Mouse (Mus musculus): ENCODE data around the gene Hgd. TPM values are rescaled to one million over a fixed set of nuclear protein-coding genes. Genes with fewer than 3 reads are reported as not detected.

The Hgd gene
- polyA plus RNA-seq, 1 experiment from 2014 or later, result 0.17 TPM

DNA sequence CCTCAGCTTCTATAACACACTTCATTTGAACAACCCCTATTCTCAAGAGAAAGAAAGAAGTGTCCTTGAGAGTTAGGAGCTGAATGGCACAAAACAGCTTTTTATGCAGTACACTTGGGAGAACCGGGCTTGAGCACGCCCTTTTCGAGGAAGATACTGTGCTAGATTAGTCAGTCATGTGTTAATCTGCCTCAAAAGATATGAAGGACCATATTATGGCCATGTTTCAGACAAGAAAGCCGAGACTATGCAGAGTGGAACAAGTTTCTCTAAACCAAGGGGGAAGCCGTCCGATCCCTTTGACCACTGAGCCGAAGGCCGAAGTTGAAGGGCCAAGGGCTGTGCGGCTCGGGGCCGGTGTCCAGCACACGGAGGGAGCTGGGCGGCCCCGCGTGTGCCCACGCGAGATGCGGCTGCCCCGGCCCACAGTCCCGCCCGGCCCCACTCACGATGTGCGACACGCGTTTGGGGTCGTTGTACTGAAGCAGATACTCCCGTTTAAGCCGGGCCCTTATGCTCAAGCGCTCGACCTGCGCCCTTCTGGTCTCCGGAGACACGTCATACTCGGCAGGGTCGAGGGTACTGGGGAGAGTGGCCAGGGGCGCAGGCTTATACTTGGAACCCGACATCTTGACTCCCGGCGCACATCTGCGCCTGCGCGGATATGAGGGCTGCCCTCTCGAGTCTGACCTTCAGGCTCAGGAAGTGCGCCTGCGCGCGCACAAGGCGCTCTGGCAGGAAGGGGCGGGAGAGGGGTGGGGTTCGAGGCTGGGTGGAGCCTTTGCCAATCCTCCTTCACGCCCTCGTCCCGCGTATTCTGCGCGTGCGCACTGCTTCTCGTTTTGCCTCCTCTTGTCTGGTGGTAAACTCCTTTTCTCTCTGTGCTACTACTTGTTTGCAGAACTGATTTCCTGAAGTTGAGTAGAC lies 74.0 kb downstream of the Hgd start, which contains the start of gene Ndufb4:
Gene Ndufb4, minus strand, starts transcription at position 723 of the 927 bp plus-strand sequence.
- peaks cover 6% of the 10 kb centered on the region; the same call in 1 of the 2 replicates for H3K4me1 ChIP-seq (ENCODE audit: insufficient read depth)
- TF ChIP-seq CTCF (IDR thresholded peaks at IDR 0.05; ENCODE audit: low read depth), result no peak
- WGBS, result under 1% methylated on average over 51 of the region's 58 CpGs
- peak within 1 kb of the TSS; percentile 76; the same call in 1 of the 2 replicates for H3K27ac ChIP-seq (ENCODE audit: low read depth)
- DNase-seq, result peak; percentile 98
- no peaks in the 10 kb centered on the region for H3K27me3 ChIP-seq (ENCODE audit: insufficient read depth, low read length)
- peak within 1 kb of the TSS; percentile 58 for H3K4me2 ChIP-seq
- no peaks in the 10 kb centered on the region for H3K9me3 ChIP-seq (ENCODE audit: low read depth, low read length)
- no peaks in the 10 kb centered on the region for H3K36me3 ChIP-seq (ENCODE audit: insufficient read depth)
- H3K4me3 ChIP-seq (ENCODE audit: low read depth, low read length), result peak within 1 kb of the TSS; percentile 71
- ATAC-seq (ENCODE audit: insufficient read depth), result peak; percentile 95
- H3K9ac ChIP-seq, result peak within 1 kb of the TSS; percentile 90

DNA sequence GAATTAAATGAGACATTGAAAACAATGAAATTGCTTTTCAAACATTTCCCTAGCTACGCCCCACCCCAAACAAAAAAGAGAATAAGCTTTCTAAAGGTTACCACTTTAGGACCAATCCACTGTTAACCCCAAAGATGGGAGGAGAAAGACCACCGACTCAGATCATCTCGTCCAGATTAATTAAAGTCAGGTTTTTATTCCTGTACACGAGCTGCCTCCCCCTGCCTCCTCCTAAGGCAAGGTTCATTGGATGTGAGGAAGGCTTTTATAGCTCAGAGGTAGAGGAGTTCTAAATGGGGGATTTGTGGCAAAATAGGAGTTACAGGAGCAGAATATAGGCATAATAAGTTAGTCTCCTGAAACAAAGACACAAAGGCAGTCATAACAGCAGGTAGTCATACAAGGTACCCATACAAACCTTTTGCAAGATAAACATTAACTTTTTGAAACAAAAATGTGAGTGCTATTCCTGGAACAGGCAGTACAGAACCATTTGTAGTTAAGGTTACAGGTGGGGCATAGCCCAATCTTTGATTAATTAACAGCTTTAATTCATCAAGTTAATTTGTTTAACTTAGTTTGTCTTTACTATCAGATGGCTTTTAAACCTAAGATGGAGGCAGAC lies 75.0 kb downstream of the Hgd start:
- ATAC-seq (ENCODE audit: insufficient read depth) (no peak; the same call in 1 of the 2 replicates), DNase-seq (no peak)
- Histone ChIP-seq H3K4me2 (peak overlapping the region; percentile 58), H3K4me1 (ENCODE audit: insufficient read depth) (peaks cover 6% of the 10 kb centered on the region; the same call in 1 of the 2 replicates), H3K27me3 (ENCODE audit: insufficient read depth, low read length) (no peaks in the 10 kb centered on the region), H3K9ac (no peak overlapping the region), H3K4me3 (ENCODE audit: low read depth, low read length) (peak overlapping the region; percentile 71), H3K36me3 (ENCODE audit: insufficient read depth) (no peaks in the 10 kb centered on the region), H3K9me3 (ENCODE audit: low read depth, low read length) (no peaks in the 10 kb centered on the region), H3K27ac (ENCODE audit: low read depth) (0 out of 2 replicates have a peak overlapping the region, but pooled peaks have one; percentile 37)
- no peak for TF ChIP-seq CTCF (IDR thresholded peaks at IDR 0.05; ENCODE audit: low read depth)
- 58% methylated on average over 4 of the region's 4 CpGs for WGBS

DNA sequence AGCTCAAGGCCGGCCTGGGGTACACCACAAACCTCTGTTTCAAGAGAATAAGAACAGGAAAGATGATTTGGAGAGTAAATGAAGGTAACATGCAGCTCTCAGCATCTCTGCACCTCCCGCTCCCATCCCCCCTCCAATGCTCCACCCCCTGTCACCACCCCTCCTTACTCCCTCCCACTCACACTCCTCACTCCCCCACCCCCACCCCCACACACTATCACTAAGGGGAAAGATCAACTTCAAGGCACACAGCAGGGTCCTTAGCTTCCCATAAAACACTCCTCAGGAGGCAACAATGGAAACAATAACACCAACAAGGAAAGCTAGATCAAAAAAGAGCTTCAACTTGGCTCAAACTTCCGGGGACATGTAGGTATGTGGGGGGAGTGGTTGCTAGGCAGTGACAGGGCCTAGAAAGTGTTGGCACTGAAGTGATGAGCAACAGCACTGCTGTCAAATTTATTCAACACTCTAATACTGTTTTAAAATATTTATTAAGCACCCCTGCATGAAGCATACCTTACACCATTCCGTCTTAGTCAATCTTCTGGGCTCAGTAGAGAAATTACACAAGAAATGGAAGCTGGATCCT lies 75.9 kb downstream of the Hgd start:
- Histone ChIP-seq H3K4me2 (no peak overlapping the region), H3K4me1 (ENCODE audit: insufficient read depth) (peaks cover 6% of the 10 kb centered on the region; the same call in 1 of the 2 replicates), H3K4me3 (ENCODE audit: low read depth, low read length) (no peak overlapping the region), H3K9me3 (ENCODE audit: low read depth, low read length) (no peaks in the 10 kb centered on the region), H3K36me3 (ENCODE audit: insufficient read depth) (no peaks in the 10 kb centered on the region), H3K27ac (ENCODE audit: low read depth) (no peak overlapping the region), H3K27me3 (ENCODE audit: insufficient read depth, low read length) (no peaks in the 10 kb centered on the region), H3K9ac (no peak overlapping the region)
- DNase-seq (no peak), ATAC-seq (ENCODE audit: insufficient read depth) (no peak)
- no peak for TF ChIP-seq CTCF (IDR thresholded peaks at IDR 0.05; ENCODE audit: low read depth)
- 15% methylated on average over 4 of the region's 4 CpGs for whole genome bisulfite sequencing

DNA sequence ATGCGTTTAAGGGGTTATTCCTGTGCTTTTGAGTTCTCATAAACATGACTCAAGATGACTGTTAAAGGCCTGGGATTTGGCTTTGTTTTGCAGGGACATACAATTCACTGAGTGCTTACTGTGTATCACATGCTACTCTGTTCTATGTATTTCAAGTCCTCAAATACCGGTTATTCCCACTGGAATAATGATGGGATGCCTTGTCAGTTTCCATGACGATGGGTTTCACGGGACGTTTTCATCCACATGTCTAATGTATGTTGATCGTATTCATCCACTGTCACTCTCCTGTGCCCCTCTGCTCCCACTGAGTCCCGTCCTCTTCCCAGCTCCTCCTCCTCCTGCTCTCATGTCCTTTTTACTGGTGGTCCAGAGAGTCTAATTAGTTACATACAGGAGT lies 76.8 kb downstream of the Hgd start:
- Histone ChIP-seq H3K9me3 (ENCODE audit: low read depth, low read length) (no peaks in the 10 kb centered on the region), H3K4me2 (no peak overlapping the region), H3K27me3 (ENCODE audit: insufficient read depth, low read length) (no peaks in the 10 kb centered on the region), H3K36me3 (ENCODE audit: insufficient read depth) (no peaks in the 10 kb centered on the region), H3K4me3 (ENCODE audit: low read depth, low read length) (no peak overlapping the region), H3K27ac (ENCODE audit: low read depth) (no peak overlapping the region), H3K4me1 (ENCODE audit: insufficient read depth) (peaks cover 6% of the 10 kb centered on the region; the same call in 1 of the 2 replicates), H3K9ac (no peak overlapping the region)
- DNase-seq (no peak), ATAC-seq (ENCODE audit: insufficient read depth) (no peak)
- no peak for TF ChIP-seq CTCF (IDR thresholded peaks at IDR 0.05; ENCODE audit: low read depth)
- WGBS, result 77% methylated on average over 7 of the region's 7 CpGs

DNA sequence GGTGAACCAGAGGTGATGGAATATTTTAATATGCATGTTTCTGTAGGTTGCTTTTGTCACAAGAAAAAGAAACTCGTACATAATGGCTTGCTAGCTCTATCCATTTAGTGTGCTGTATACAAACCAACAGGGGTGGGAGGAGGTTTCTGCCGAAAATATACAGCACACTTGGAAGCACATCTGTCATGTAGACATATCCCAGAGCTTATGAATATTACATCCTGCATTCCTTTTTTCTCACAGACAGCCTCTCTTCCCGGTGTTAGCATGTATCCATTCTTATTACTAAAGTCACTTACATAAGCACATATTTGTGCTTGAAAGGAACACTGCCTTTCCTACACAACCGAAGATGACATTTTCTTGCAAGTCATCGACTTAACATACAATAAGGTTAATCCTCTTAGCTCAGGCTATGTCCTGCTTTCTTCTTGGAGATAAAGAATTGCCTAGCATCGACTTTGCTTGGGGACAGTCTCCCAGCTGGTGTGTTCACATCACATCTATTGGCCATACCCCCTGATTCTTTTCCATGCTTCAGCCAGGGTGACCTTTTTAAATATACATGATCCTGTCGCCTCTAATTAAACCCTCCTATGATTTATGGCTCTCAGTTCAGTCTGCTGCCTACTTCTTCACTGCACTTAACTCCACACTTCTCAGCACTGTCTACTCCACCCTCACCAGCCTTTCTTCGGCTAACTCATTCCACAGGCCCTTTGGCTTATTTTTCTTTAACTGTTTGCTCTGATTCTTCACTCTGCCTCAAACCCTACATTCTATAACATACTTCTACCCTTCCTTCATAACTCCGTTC lies 83.9 kb downstream of the Hgd start:
- no peak overlapping the region for H3K4me3 ChIP-seq (ENCODE audit: low read depth, low read length)
- no peak for TF ChIP-seq CTCF (IDR thresholded peaks at IDR 0.05; ENCODE audit: low read depth)
- no peaks in the 10 kb centered on the region for H3K36me3 ChIP-seq (ENCODE audit: insufficient read depth)
- H3K4me2 ChIP-seq, result no peak overlapping the region
- H3K4me1 ChIP-seq (ENCODE audit: insufficient read depth), result no peaks in the 10 kb centered on the region
- no peak overlapping the region for H3K27ac ChIP-seq (ENCODE audit: low read depth)
- H3K27me3 ChIP-seq (ENCODE audit: insufficient read depth, low read length), result no peaks in the 10 kb centered on the region
- H3K9me3 ChIP-seq (ENCODE audit: low read depth, low read length), result no peaks in the 10 kb centered on the region
- no peak for ATAC-seq (ENCODE audit: insufficient read depth)
- no peak overlapping the region for H3K9ac ChIP-seq
- DNase-seq, result no peak
- 51% methylated on average over 9 of the region's 9 CpGs for WGBS

DNA sequence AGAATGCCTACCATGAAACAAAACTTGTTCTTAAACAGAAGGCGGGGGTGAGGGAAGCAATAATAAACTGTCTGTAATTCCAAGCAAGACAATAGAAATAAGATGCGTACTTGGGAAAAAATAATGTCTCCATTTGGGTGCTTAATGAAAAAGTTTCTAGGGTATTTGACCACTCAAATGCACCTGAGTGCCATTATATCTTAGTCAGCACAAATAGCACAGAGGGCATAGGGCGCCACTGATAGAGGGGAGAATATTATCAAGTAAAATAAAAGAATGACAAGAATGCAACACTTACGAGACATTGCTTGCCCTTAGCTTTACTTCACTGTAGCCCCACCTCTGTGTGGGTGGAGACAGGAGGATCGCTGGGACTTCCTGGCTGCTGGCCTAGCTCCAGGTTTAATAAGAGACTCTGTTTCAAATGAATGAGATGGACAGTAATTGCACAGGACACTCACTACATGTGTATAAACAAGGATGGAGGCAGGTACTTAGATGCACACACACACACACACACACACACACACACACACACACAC lies 85.5 kb downstream of the Hgd start:
- Histone ChIP-seq H3K27ac (ENCODE audit: low read depth) (no peak overlapping the region), H3K4me1 (ENCODE audit: insufficient read depth) (no peaks in the 10 kb centered on the region), H3K4me2 (no peak overlapping the region), H3K36me3 (ENCODE audit: insufficient read depth) (no peaks in the 10 kb centered on the region), H3K9ac (no peak overlapping the region), H3K27me3 (ENCODE audit: insufficient read depth, low read length) (no peaks in the 10 kb centered on the region), H3K4me3 (ENCODE audit: low read depth, low read length) (no peak overlapping the region), H3K9me3 (ENCODE audit: low read depth, low read length) (no peaks in the 10 kb centered on the region)
- TF ChIP-seq CTCF (IDR thresholded peaks at IDR 0.05; ENCODE audit: low read depth), result no peak
- ATAC-seq (ENCODE audit: insufficient read depth) (no peak), DNase-seq (peak; percentile 28)
- WGBS, result 49% methylated on average over 5 of the region's 5 CpGs

Data from lung, embryonic 14.5 days (tissue).